Mouse (Mus musculus) neural tube, embryonic 14.5 days (tissue): ENCODE data around the gene Rnf141. TPM values are rescaled to one million over a fixed set of nuclear protein-coding genes. Genes with fewer than 3 reads are reported as not detected.

Source experiments
- ATAC-seq: fragments of 200-750 bp; cut with Nextera tagmentation; 2 replicates; pipeline ENCODE4 v1.8.0; 2017; ENCODE audit warnings: low read depth, mild to moderate bottlenecking, moderate TSS enrichment, moderate library complexity
- H3K27ac ChIP-seq: fragments of 300-500 bp; sonication (generic); 2 replicates; pipeline ENCODE4 v1.5.1; 2014; ENCODE audit warnings: low read depth, mild to moderate bottlenecking, control low read depth, low read length, moderate library complexity, mixed read lengths
- H3K27me3 ChIP-seq: fragments of 300-500 bp; sonication (generic); 2 replicates; pipeline ENCODE4 v1.6.1; 2014; ENCODE audit warnings: low read length; ENCODE audit not compliant: control insufficient read depth, insufficient read depth
- H3K36me3 ChIP-seq: fragments of 300-500 bp; sonication (generic); 2 replicates; pipeline ENCODE4 v1.6.1; 2014; ENCODE audit warnings: low read length, mixed read lengths; ENCODE audit not compliant: control insufficient read depth, insufficient read depth
- H3K4me1 ChIP-seq: fragments of 300-500 bp; sonication (generic); 2 replicates; pipeline ENCODE4 v1.6.1; 2014; ENCODE audit warnings: low read length; ENCODE audit not compliant: control insufficient read depth, insufficient read depth
- H3K4me2 ChIP-seq: fragments of 300-500 bp; sonication (generic); 2 replicates; pipeline ENCODE4 v1.6.1; 2014; ENCODE audit warnings: mild to moderate bottlenecking, low read depth, low read length, control low read depth
- H3K4me3 ChIP-seq: fragments of 300-500 bp; sonication (generic); 2 replicates; pipeline ENCODE4 v1.5.1; 2014; ENCODE audit warnings: low read depth, low read length, control low read depth, mixed read lengths
- H3K9ac ChIP-seq: fragments of 300-500 bp; sonication (generic); replicated peaks from 2 replicates; pipeline ENCODE4 v1.6.1; 2014; ENCODE audit warnings: low read depth, mild to moderate bottlenecking, control low read depth, low read length, mixed read lengths
- H3K9me3 ChIP-seq: fragments of 300-500 bp; sonication (generic); 2 replicates; pipeline ENCODE4 v1.6.1; 2016; ENCODE audit warnings: low read length; ENCODE audit not compliant: control insufficient read depth
- WGBS: fragments of 180-500 bp; shearing (Covaris S2); extraction: QIAGEN DNeasy Blood & Tissue Kit; methylation state at CpG from one replicate; pipeline ENCODE4 v1.1.7; 2014; 5-methylcytosine and 5-hydroxymethylcytosine counted together
- polyA plus RNA-seq: library from polyadenylated mRNA; unstranded; fragments of >200 nt; fragmentation: Nextera tagmentation; extraction: Ambion mirVana; gene quantifications from 2 replicates; pipeline ENCODE4 v1.2.1, GENCODE M21; 2014

Rnf141 gene
- polyA plus RNA-seq, 1 experiment from 2014 or later: 43.0 TPM

DNA sequence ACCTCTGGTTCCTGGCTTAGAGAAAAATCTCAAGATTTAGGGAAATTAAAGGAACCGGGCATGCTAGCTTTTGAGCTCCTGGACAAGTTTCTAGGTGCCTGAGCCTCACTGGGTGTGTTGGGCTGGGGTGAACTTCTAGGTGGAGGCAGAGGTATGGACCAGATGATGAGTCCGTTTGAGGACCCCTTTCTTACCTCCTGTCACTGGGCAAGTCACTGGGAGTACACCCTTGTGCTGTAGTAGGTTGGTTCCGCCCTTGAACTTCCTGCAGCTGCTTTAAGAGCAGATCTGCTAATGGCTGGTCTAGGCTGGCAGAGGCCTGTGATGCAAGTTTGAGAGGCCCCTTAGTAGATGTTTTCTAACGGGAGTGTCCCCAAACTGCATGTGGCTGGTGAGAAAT lies 75.2 kb downstream of the Rnf141 start:
- peak; percentile 38; the same call in 1 of the 2 replicates for ATAC-seq
- Histone ChIP-seq H3K9me3 (no peaks in the 10 kb centered on the region), H3K36me3 (no peaks in the 10 kb centered on the region), H3K4me1 (0 out of 2 replicates have a peak, but pooled peaks cover 4% of the 10 kb centered on the region), H3K4me2 (peak overlapping the region; percentile 94), H3K9ac (peak overlapping the region; percentile 77), H3K27ac (no peak overlapping the region), H3K4me3 (peak overlapping the region; percentile 51), H3K27me3 (0 out of 2 replicates have a peak, but pooled peaks cover 3% of the 10 kb centered on the region)
- WGBS: 45% methylated on average over 4 of the region's 4 CpGs

DNA sequence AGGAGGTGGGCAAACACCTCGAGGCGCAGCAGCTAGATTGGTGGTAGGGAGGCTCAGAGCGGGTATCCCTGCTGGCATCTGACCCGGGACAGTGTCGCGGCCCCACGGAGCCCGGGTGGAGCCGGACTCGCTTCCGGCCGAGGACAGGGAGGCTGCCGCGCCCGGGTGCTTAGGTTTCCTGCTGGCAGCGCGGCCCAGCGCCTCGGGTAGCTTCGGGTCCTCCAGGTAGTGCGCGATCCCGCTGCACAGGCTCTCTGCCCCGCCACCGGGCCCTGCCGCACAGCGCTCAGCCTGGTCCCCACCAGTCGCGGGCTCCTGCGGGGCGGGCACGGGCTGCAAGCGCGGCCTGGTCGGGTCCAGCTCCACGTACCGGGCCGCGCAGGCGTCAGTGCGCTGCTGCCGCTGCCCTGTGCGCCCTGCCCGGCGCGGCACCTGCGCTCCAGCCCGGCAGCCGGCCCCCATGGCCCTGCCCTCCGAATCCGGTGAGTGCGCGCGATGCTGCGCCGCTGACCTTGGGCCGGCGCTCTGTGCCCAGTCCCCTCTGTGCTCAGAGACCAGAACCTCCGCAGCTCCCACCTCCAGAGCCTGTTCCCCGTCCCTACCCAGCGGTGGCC lies 75.7 kb downstream of the Rnf141 start:
- 1% methylated on average over 34 of the region's 61 CpGs for WGBS
- Histone ChIP-seq H3K36me3 (no peaks in the 10 kb centered on the region), H3K9ac (peak overlapping the region; percentile 77), H3K4me1 (no peaks in the 10 kb centered on the region), H3K9me3 (no peaks in the 10 kb centered on the region), H3K27me3 (0 out of 2 replicates have a peak, but pooled peaks cover 3% of the 10 kb centered on the region), H3K4me3 (peak overlapping the region; percentile 51), H3K27ac (0 out of 2 replicates have a peak overlapping the region, but pooled peaks have one; percentile 28), H3K4me2 (peak overlapping the region; percentile 94)
- ATAC-seq: peak; percentile 89

DNA sequence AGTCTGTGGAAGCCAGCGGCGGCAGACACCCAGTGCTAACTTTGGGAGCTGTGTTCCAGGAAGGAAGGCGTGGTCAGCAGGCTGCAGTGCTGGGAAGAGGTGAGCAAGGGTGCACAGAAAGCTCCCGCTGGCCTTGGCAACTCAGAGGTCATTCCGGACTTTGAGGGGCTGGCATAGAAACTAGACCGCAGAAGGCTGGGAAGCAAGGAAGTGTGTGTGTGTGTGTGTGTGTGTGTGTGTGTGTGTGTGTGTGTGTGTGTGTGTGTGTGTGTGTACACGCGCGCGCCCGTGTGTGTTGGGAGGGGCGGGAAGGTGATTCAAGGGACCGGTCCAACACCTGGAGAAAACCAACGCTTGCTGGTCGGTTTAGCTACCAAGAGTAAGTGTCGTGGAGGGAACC lies 76.3 kb downstream of the Rnf141 start, which contains the start of gene Ampd3:
Gene Ampd3, plus strand, starts transcription at position 206 of the 400 bp plus-strand sequence.
- peak within 1 kb of the TSS; percentile 77 for H3K9ac ChIP-seq
- H3K27me3 ChIP-seq: 0 out of 2 replicates have a peak, but pooled peaks cover 3% of the 10 kb centered on the region
- peak within 1 kb of the TSS; percentile 94 for H3K4me2 ChIP-seq
- no peaks in the 10 kb centered on the region for H3K4me1 ChIP-seq
- 0 out of 2 replicates have a peak within 1 kb of the TSS, but pooled peaks have one; percentile 28 for H3K27ac ChIP-seq
- no peaks in the 10 kb centered on the region for H3K36me3 ChIP-seq
- peak within 1 kb of the TSS; percentile 51 for H3K4me3 ChIP-seq
- no peaks in the 10 kb centered on the region for H3K9me3 ChIP-seq
- 29% methylated on average over 16 of the region's 16 CpGs for WGBS
- 0 out of 2 replicates have a peak, but pooled peaks have one; percentile 7 for ATAC-seq

DNA sequence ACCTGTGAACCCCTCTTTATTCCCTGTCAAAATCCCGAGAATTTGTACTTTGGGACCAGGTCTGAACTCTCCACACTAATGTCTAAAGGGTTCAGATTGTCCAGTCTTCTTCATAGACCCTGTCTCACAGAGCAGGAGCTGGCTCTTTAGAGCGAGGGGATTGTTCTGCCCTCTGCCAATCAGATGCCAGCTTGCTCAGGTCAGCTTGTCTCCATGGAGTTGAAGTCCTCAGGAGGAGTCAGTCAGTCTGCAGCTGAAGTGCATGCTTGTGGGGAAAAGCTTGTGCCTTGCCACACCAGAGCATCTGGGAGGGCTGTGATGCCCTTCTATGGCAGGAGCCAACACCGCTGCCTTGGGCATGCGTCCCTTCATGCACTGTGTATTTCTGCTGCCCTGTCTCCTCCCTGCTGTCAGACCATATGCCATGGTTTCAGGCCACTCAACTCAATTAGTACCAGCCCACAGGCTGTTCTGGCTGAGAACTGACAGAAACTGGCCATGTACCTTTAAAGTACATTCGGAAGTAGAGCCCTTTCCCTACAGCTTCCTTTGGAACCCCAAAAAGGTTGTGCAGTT lies 81.6 kb downstream of the Rnf141 start:
- Histone ChIP-seq H3K9me3 (no peaks in the 10 kb centered on the region), H3K27ac (no peak overlapping the region), H3K4me1 (no peaks in the 10 kb centered on the region), H3K4me3 (no peak overlapping the region), H3K9ac (no peak overlapping the region), H3K4me2 (no peak overlapping the region), H3K36me3 (no peaks in the 10 kb centered on the region), H3K27me3 (no peaks in the 10 kb centered on the region)
- no peak for ATAC-seq
- 74% methylated on average over 5 of the region's 5 CpGs for WGBS

DNA sequence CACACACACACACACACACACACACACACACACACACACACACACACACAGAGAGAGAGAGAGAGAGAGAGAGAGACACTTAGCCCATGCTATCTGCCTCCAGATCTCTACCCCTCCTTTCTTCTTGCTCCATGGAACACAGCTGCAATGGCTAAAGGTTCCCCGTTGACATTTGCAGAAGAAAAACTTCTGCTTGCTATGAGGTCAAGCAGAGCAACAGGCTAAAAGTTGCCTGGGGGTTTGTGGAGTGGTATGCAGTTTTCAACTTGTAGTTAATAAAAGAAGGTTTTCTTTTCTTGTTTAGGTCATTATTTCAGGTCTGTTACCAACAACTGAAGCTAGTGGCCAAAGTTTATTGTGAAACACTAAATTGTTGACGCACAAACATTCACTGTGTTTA lies 87.8 kb downstream of the Rnf141 start:
- Histone ChIP-seq H3K4me3 (no peak overlapping the region), H3K4me1 (no peaks in the 10 kb centered on the region), H3K36me3 (no peaks in the 10 kb centered on the region), H3K27ac (no peak overlapping the region), H3K27me3 (no peaks in the 10 kb centered on the region), H3K9ac (no peak overlapping the region), H3K4me2 (no peak overlapping the region), H3K9me3 (no peaks in the 10 kb centered on the region)
- no peak for ATAC-seq
- WGBS: 65% methylated on average over 2 of the region's 2 CpGs

DNA sequence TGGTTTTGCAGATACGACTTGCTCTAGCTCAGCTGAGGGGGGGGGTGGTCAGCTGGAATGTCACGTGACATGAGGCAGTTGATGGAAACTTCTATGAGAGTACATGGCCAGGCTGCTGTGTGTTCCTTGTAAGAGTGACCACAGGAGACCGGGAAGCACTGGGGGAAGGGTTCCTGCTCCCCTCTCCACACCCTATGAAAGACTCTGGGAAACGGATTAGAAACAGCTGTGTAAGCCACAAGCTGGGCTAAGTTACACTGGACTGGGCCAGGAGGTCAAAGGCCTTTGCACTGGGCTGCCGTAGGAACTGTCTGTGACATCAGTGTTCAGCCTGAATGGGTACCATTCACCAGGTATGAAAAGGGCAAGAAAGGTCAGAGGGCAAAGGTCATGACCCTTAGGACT lies 90.3 kb downstream of the Rnf141 start:
- no peak overlapping the region for H3K4me3 ChIP-seq
- 50% methylated on average over 5 of the region's 5 CpGs for WGBS
- no peak for ATAC-seq
- no peaks in the 10 kb centered on the region for H3K4me1 ChIP-seq
- no peaks in the 10 kb centered on the region for H3K27me3 ChIP-seq
- H3K9me3 ChIP-seq: no peaks in the 10 kb centered on the region
- H3K27ac ChIP-seq: no peak overlapping the region
- H3K9ac ChIP-seq: no peak overlapping the region
- no peak overlapping the region for H3K4me2 ChIP-seq
- no peaks in the 10 kb centered on the region for H3K36me3 ChIP-seq

DNA sequence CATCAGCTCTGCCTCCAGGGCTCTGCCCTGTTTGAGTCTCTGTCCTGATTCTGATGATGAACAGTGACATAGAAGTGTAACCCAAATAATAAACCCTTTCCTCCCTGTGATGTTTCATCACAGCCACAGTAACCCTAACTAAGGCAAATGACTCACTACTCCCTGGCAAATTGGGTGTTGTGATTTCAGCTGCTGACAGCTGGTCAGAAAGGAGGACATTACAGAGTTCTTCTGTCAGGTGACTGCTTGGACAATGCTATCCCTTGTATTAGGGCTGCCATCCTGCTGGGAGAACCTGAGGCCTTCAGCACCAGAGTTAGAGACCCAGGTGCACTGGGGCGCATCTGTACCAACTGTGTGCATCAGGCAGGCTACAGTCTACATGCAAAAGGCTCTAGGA lies 90.9 kb downstream of the Rnf141 start:
- ATAC-seq: no peak
- WGBS: 100% methylated on average over 1 of the region's 1 CpGs
- H3K4me1 ChIP-seq: no peaks in the 10 kb centered on the region

DNA sequence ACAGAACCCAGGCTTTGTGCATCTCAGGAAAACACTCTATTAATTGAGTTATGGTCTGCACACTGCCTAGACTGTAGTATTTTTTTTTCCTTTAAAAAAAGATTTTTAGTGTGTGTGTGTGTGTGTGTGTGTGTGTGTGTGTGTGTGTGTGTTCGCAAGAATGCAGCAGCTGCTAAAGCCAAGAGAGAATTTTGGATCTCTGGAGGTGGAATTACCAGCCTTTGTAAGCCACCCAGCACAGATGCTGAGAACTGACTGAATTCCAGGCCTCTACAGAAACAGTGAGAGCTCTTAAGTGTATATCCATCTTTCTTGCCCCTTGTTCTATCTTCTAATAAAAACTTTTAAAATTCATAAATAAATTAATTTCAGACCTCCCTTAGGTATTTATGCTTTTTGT lies 92.6 kb downstream of the Rnf141 start:
- ATAC-seq: no peak
- 100% methylated on average over 1 of the region's 1 CpGs for WGBS
- H3K27me3 ChIP-seq: no peaks in the 10 kb centered on the region
- H3K4me2 ChIP-seq: no peak overlapping the region
- no peak overlapping the region for H3K4me3 ChIP-seq
- no peaks in the 10 kb centered on the region for H3K36me3 ChIP-seq
- H3K27ac ChIP-seq: no peak overlapping the region
- H3K4me1 ChIP-seq: no peaks in the 10 kb centered on the region
- H3K9ac ChIP-seq: no peak overlapping the region
- H3K9me3 ChIP-seq: no peaks in the 10 kb centered on the region

More for the DNA sequence above, 90.9 kb downstream of the Rnf141 start:
- Histone ChIP-seq H3K36me3 (no peaks in the 10 kb centered on the region), H3K27ac (no peak overlapping the region), H3K4me2 (no peak overlapping the region), H3K4me3 (no peak overlapping the region), H3K27me3 (no peaks in the 10 kb centered on the region), H3K9ac (no peak overlapping the region), H3K9me3 (no peaks in the 10 kb centered on the region)

DNA sequence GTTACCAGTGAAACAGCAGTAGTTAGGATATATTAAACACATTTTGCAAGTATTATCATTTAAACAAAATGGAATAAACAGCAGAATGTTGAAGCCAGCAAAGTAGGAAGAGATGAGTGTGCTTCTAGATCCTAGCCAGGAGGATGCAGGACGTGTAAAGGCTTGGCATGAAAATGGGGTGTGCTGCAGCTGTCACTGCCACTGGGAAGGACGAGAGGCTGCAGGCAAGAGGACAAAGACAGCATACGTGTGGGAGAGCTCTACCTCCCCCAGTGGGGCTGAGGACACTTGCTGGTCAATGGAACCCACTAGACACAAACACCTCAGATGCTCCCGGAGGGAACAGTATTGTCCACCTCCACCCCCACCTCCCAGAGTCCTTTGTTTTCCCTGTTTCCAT lies 93.4 kb downstream of the Rnf141 start:
- 50% methylated on average over 4 of the region's 4 CpGs for WGBS
- no peak overlapping the region for H3K27ac ChIP-seq
- peaks cover 6% of the 10 kb centered on the region; the same call in 1 of the 2 replicates for H3K4me1 ChIP-seq
- no peak for ATAC-seq
- H3K4me2 ChIP-seq: no peak overlapping the region
- H3K36me3 ChIP-seq: no peaks in the 10 kb centered on the region
- no peaks in the 10 kb centered on the region for H3K27me3 ChIP-seq
- no peak overlapping the region for H3K4me3 ChIP-seq
- no peaks in the 10 kb centered on the region for H3K9me3 ChIP-seq
- no peak overlapping the region for H3K9ac ChIP-seq
